Mouse (Mus musculus): ENCODE measurements around the gene 3110082J24Rik. TPM values are rescaled to one million over a fixed set of nuclear protein-coding genes. Genes with fewer than 3 reads are reported as not detected.
A peak's percentile ranks its signal among the peaks of the same experiment; 100 is the strongest.

The 3110082J24Rik gene
- polyA plus RNA-seq, 1 experiment from 2014 or later, result 3.1 TPM

GRCm38 (mm10) chr5:30114761-30115140 is 8.9 kb upstream of the 3110082J24Rik start:
- Histone ChIP-seq H3K4me3 (replicated peaks) (peak overlapping the region; percentile 54), H3K4me1 (peaks cover 39% of the 10 kb centered on the region), H3K4me2 (peak overlapping the region; percentile 79), H3K9me3 (replicated peaks) (no peaks in the 10 kb centered on the region), H3K36me3 (peaks cover 19% of the 10 kb centered on the region), H3K27ac (replicated peaks) (peak overlapping the region; percentile 67; the same call in 1 of the 2 replicates), H3K9ac (replicated peaks) (peak overlapping the region; percentile 54), H3K27me3 (replicated peaks) (peaks cover 10% of the 10 kb centered on the region; the same call in 1 of the 2 replicates)
- no peak for ATAC-seq (ENCODE audit: low FRiP score)
- WGBS, result 5% methylated on average over 28 of the region's 28 CpGs

GRCm38 (mm10) chr5:30113881-30114760 is 8.2 kb upstream of the 3110082J24Rik start:
- Histone ChIP-seq H3K4me1 (peaks cover 43% of the 10 kb centered on the region), H3K4me3 (replicated peaks) (peak overlapping the region; percentile 54), H3K27ac (replicated peaks) (peak overlapping the region; percentile 67), H3K36me3 (peaks cover 12% of the 10 kb centered on the region), H3K4me2 (peak overlapping the region; percentile 79), H3K9me3 (replicated peaks) (no peaks in the 10 kb centered on the region), H3K27me3 (replicated peaks) (peaks cover 10% of the 10 kb centered on the region; the same call in 1 of the 2 replicates), H3K9ac (replicated peaks) (peak overlapping the region; percentile 54)
- peak; percentile 90 for ATAC-seq (ENCODE audit: low FRiP score)
- 2% methylated on average over 103 of the region's 103 CpGs for WGBS

- Histone ChIP-seq H3K9me3 (replicated peaks) (no peaks in the 10 kb centered on the region), H3K9ac (replicated peaks) (no peak overlapping the region), H3K4me2 (no peak overlapping the region), H3K4me3 (replicated peaks) (no peak overlapping the region), H3K36me3 (0 out of 2 replicates have a peak, but pooled peaks cover 3% of the 10 kb centered on the region), H3K27me3 (replicated peaks) (peaks cover 10% of the 10 kb centered on the region; the same call in 1 of the 2 replicates), H3K27ac (replicated peaks) (no peak overlapping the region), H3K4me1 (peaks cover 51% of the 10 kb centered on the region)
- ATAC-seq (ENCODE audit: low FRiP score), result no peak
- 82% methylated on average over 3 of the region's 3 CpGs for WGBS
Measured at GRCm38 (mm10) chr5:30112533-30113068, 6.7 kb upstream of the 3110082J24Rik start.

- H3K9me3 ChIP-seq (replicated peaks), result no peaks in the 10 kb centered on the region
- no peak for ATAC-seq (ENCODE audit: low FRiP score)
- H3K4me1 ChIP-seq, result peaks cover 59% of the 10 kb centered on the region
- WGBS, result 69% methylated on average over 3 of the region's 3 CpGs
- peaks cover 10% of the 10 kb centered on the region; the same call in 1 of the 2 replicates for H3K27me3 ChIP-seq (replicated peaks)
- H3K4me3 ChIP-seq (replicated peaks), result no peak overlapping the region
- no peak overlapping the region for H3K9ac ChIP-seq (replicated peaks)
- H3K4me2 ChIP-seq, result peak overlapping the region; percentile 49
- H3K27ac ChIP-seq (replicated peaks), result no peak overlapping the region
- H3K36me3 ChIP-seq, result no peaks in the 10 kb centered on the region
Measured at GRCm38 (mm10) chr5:30111771-30112170, 5.9 kb upstream of the 3110082J24Rik start.

- H3K9me3 ChIP-seq (replicated peaks), result no peaks in the 10 kb centered on the region
- peaks cover 65% of the 10 kb centered on the region for H3K4me1 ChIP-seq
- peak overlapping the region; percentile 14 for H3K4me3 ChIP-seq (replicated peaks)
- 3% methylated on average over 18 of the region's 18 CpGs for WGBS
- H3K9ac ChIP-seq (replicated peaks), result 0 out of 2 replicates have a peak overlapping the region, but pooled peaks have one; percentile 20
- peak overlapping the region; percentile 49 for H3K4me2 ChIP-seq
- H3K27me3 ChIP-seq (replicated peaks), result peaks cover 10% of the 10 kb centered on the region; the same call in 1 of the 2 replicates
- ATAC-seq (ENCODE audit: low FRiP score), result no peak
- H3K27ac ChIP-seq (replicated peaks), result peak overlapping the region; percentile 64
- H3K36me3 ChIP-seq, result no peaks in the 10 kb centered on the region
Measured at GRCm38 (mm10) chr5:30111126-30111525, 5.2 kb upstream of the 3110082J24Rik start.

- Histone ChIP-seq H3K9me3 (replicated peaks) (no peaks in the 10 kb centered on the region), H3K36me3 (no peaks in the 10 kb centered on the region), H3K27me3 (replicated peaks) (peaks cover 10% of the 10 kb centered on the region; the same call in 1 of the 2 replicates), H3K4me3 (replicated peaks) (peak overlapping the region; percentile 14), H3K9ac (replicated peaks) (0 out of 2 replicates have a peak overlapping the region, but pooled peaks have one; percentile 20), H3K27ac (replicated peaks) (peak overlapping the region; percentile 64), H3K4me1 (peaks cover 71% of the 10 kb centered on the region), H3K4me2 (peak overlapping the region; percentile 49)
- 11% methylated on average over 22 of the region's 22 CpGs for WGBS
- ATAC-seq (ENCODE audit: low FRiP score), result no peak
Measured at GRCm38 (mm10) chr5:30110371-30111060, 4.6 kb upstream of the 3110082J24Rik start.

- Histone ChIP-seq H3K36me3 (no peaks in the 10 kb centered on the region), H3K27ac (replicated peaks) (no peak overlapping the region; the same call in 1 of the 2 replicates), H3K27me3 (replicated peaks) (peaks cover 10% of the 10 kb centered on the region; the same call in 1 of the 2 replicates), H3K9me3 (replicated peaks) (no peaks in the 10 kb centered on the region), H3K4me3 (replicated peaks) (no peak overlapping the region), H3K4me1 (peaks cover 76% of the 10 kb centered on the region), H3K4me2 (no peak overlapping the region), H3K9ac (replicated peaks) (no peak overlapping the region)
- 28% methylated on average over 2 of the region's 2 CpGs for WGBS
- ATAC-seq (ENCODE audit: low FRiP score), result no peak
Measured at GRCm38 (mm10) chr5:30109899-30110298, 4.0 kb upstream of the 3110082J24Rik start.

GRCm38 (mm10) chr5:30108233-30108632 is 2.3 kb upstream of the 3110082J24Rik start:
- Histone ChIP-seq H3K27ac (replicated peaks) (peak overlapping the region; percentile 81), H3K9ac (replicated peaks) (no peak overlapping the region), H3K9me3 (replicated peaks) (no peaks in the 10 kb centered on the region), H3K27me3 (replicated peaks) (peaks cover 9% of the 10 kb centered on the region; the same call in 1 of the 2 replicates), H3K4me3 (replicated peaks) (no peak overlapping the region), H3K4me1 (peaks cover 68% of the 10 kb centered on the region), H3K4me2 (peak overlapping the region; percentile 97), H3K36me3 (no peaks in the 10 kb centered on the region)
- ATAC-seq (ENCODE audit: low FRiP score), result no peak
- WGBS, result 65% methylated on average over 6 of the region's 6 CpGs

- Histone ChIP-seq H3K36me3 (no peaks in the 10 kb centered on the region), H3K9me3 (replicated peaks) (no peaks in the 10 kb centered on the region), H3K27ac (replicated peaks) (peak overlapping the region; percentile 81), H3K4me2 (peak overlapping the region; percentile 97), H3K4me1 (peaks cover 68% of the 10 kb centered on the region), H3K9ac (replicated peaks) (0 out of 2 replicates have a peak overlapping the region, but pooled peaks have one; percentile 23), H3K4me3 (replicated peaks) (peak overlapping the region; percentile 57; the same call in 1 of the 2 replicates), H3K27me3 (replicated peaks) (peaks cover 5% of the 10 kb centered on the region; the same call in 1 of the 2 replicates)
- ATAC-seq (ENCODE audit: low FRiP score), result peak; percentile 16; the same call in 1 of the 2 replicates
- WGBS, result 2% methylated on average over 5 of the region's 5 CpGs
Measured at GRCm38 (mm10) chr5:30107611-30108041, 1.7 kb upstream of the 3110082J24Rik start.

GRCm38 (mm10) chr5:30107186-30107585 is 1.3 kb upstream of the 3110082J24Rik start:
- Histone ChIP-seq H3K9me3 (replicated peaks) (no peaks in the 10 kb centered on the region), H3K4me2 (peak overlapping the region; percentile 97), H3K27ac (replicated peaks) (peak overlapping the region; percentile 81), H3K4me1 (peaks cover 68% of the 10 kb centered on the region), H3K36me3 (no peaks in the 10 kb centered on the region), H3K9ac (replicated peaks) (0 out of 2 replicates have a peak overlapping the region, but pooled peaks have one; percentile 4), H3K27me3 (replicated peaks) (peaks cover under 1% of the 10 kb centered on the region; the same call in 1 of the 2 replicates), H3K4me3 (replicated peaks) (peak overlapping the region; percentile 57)
- ATAC-seq (ENCODE audit: low FRiP score), result peak; percentile 50
- 3% methylated on average over 7 of the region's 7 CpGs for WGBS

- no peak; the same call in 1 of the 2 replicates for ATAC-seq (ENCODE audit: low FRiP score)
- peaks cover 66% of the 10 kb centered on the region for H3K4me1 ChIP-seq
- H3K36me3 ChIP-seq, result no peaks in the 10 kb centered on the region
- WGBS, result 5% methylated on average over 2 of the region's 2 CpGs
- H3K4me2 ChIP-seq, result peak overlapping the region; percentile 97
- H3K4me3 ChIP-seq (replicated peaks), result peak overlapping the region; percentile 57
- H3K9me3 ChIP-seq (replicated peaks), result no peaks in the 10 kb centered on the region
- H3K27ac ChIP-seq (replicated peaks), result peak overlapping the region; percentile 81
- H3K27me3 ChIP-seq (replicated peaks), result no peaks in the 10 kb centered on the region
- H3K9ac ChIP-seq (replicated peaks), result 0 out of 2 replicates have a peak overlapping the region, but pooled peaks have one; percentile 4
Measured at GRCm38 (mm10) chr5:30106756-30107155, 870 bp upstream of the 3110082J24Rik start.
